In the genomic region with DNA sequence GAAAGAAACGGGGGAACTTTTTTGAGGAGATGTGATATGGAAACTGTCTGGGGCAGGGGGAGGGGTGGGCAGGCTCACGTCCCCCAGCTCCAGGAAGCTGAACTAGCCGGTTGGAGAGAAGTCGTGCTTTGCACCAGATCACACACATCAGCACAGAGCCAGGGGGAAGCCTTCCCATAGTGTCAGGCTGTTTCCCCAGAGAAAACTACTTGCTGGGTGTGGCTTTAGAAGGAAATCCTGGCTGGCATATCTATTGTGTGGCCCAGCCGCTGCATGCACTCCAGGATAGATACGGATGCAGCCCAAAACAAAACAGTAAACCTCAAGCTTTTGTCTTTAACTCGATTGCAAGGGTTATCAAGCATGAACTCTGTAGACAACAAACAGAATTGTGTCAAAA, we compare ENCODE assay signal across 18 mouse cellular contexts. TPM values are rescaled to one million over a fixed set of nuclear protein-coding genes. Genes with fewer than 3 reads are reported as not detected.
DNase-seq lines count a peak whose midpoint lies in the region; ATAC-seq lines count a peak whose summit lies in the region.
"Had no signal": no experiment of that assay in that cellular context is flagged by ENCODE, and none has a peak within 500 bp of the region (broad histone marks: within the 10 kb centered on the region; RNA-seq: fewer than 3 reads in every experiment).

No protein-coding gene starts in this region.

- H3K27me3 ChIP-seq in kidney, embryonic 14.5 days (ENCODE audit: control insufficient read depth, insufficient read depth, low read length), result no peaks in the 10 kb centered on the region
- H3K27me3 ChIP-seq: limb, embryonic 15.5 days had no signal

- peak; percentile 89 for DNase-seq in heart, adult 11 months
- DNase-seq in heart, postnatal 4 days, result no peak
- no peak for DNase-seq in kidney, postnatal 36 days
- DNase-seq in testis, postnatal 14 days (ENCODE audit: low spot score), result peak; percentile 13
- no peak for DNase-seq in testis, postnatal 10 days (ENCODE audit: low spot score)
- peak; percentile 4 for DNase-seq in yolk sac, embryonic 10.5 days (ENCODE audit: low spot score)
- DNase-seq in frontal cortex, postnatal 25 days (ENCODE audit: low spot score in 2 of 2), result no peak
- DNase-seq: adrenal gland, postnatal 36 days; cerebellum, adult 9-10 months; right cerebral cortex, postnatal 25 days; thymus, postnatal 4 days had no signal

- H3K4me3 ChIP-seq in kidney, embryonic 14.5 days (ENCODE audit: low read length), result no peak overlapping the region
- H3K4me3 ChIP-seq: forebrain, embryonic 10.5 days; limb, embryonic 15.5 days had no signal

- H3K27ac ChIP-seq in kidney, embryonic 14.5 days (ENCODE audit: low read depth, low read length), result peak overlapping the region; percentile 9; the same call in 1 of the 2 replicates
- H3K27ac ChIP-seq: forebrain, embryonic 10.5 days; hindbrain, embryonic 14.5 days; limb, embryonic 15.5 days; macrophage had no signal

- no peaks in the 10 kb centered on the region for H3K9me3 ChIP-seq in kidney, embryonic 14.5 days (ENCODE audit: control insufficient read depth, low read length)
- H3K9me3 ChIP-seq: forebrain, embryonic 10.5 days; limb, embryonic 15.5 days had no signal

- H3K4me2 ChIP-seq in kidney, embryonic 14.5 days (replicated peaks; ENCODE audit: low read depth, low read length), result no peak overlapping the region
- H3K4me2 ChIP-seq: hindbrain, embryonic 14.5 days; limb, embryonic 15.5 days had no signal

- H3K36me3 ChIP-seq in kidney, embryonic 14.5 days (ENCODE audit: control insufficient read depth, insufficient read depth, low read length), result no peaks in the 10 kb centered on the region
- H3K36me3 ChIP-seq: forebrain, embryonic 10.5 days; limb, embryonic 15.5 days had no signal

- H3K4me1 ChIP-seq in kidney, embryonic 14.5 days (ENCODE audit: control insufficient read depth, insufficient read depth, low read length), result peaks cover 22% of the 10 kb centered on the region

- WGBS in kidney, embryonic 14.5 days, result 34% methylated on average over 7 of the region's 7 CpGs

- ATAC-seq in kidney, embryonic 14.5 days (ENCODE audit: low FRiP score, low TSS enrichment), result 0 out of 2 replicates have a peak, but pooled peaks have one; percentile 40
- ATAC-seq: intestine, embryonic 16.5 days; midbrain, embryonic 16.5 days had no signal

- H3K9ac ChIP-seq in kidney, embryonic 14.5 days (ENCODE audit: low read depth, low read length), result no peak overlapping the region
- H3K9ac ChIP-seq: hindbrain, embryonic 14.5 days; limb, embryonic 15.5 days had no signal

RNA-seq across cellular contexts. Expression of a gene that starts 49.7 kb away (rescaled TPM):
- 10 to 100 TPM; 88.8 to 92.1 TPM for total RNA-seq in heart, postnatal 4 days (2021)
- polyA plus RNA-seq in kidney, embryonic 14.5 days (2014; fragmentation: Nextera tagmentation; extraction: Ambion mirVana), result 7.4 and 13.0 TPM in 2 replicates

Comparison
In these comparisons a context has a peak if more than half of its experiments do, and no peak if none do; other contexts are left out.
1. DNase-seq: peak in heart, adult 11 months (single experiment), testis, postnatal 14 days (single experiment) and yolk sac, embryonic 10.5 days (single experiment); none in heart, postnatal 4 days (single experiment), kidney, postnatal 36 days (0 of 2), testis, postnatal 10 days (single experiment) and frontal cortex, postnatal 25 days (0 of 2).